Mouse (Mus musculus): ENCODE measurements around the gene Fat4. TPM values are rescaled to one million over a fixed set of nuclear protein-coding genes. Genes with fewer than 3 reads are reported as not detected.

Gene Fat4
- total and polyA plus RNA-seq, 3 experiments = not detected

DNA sequence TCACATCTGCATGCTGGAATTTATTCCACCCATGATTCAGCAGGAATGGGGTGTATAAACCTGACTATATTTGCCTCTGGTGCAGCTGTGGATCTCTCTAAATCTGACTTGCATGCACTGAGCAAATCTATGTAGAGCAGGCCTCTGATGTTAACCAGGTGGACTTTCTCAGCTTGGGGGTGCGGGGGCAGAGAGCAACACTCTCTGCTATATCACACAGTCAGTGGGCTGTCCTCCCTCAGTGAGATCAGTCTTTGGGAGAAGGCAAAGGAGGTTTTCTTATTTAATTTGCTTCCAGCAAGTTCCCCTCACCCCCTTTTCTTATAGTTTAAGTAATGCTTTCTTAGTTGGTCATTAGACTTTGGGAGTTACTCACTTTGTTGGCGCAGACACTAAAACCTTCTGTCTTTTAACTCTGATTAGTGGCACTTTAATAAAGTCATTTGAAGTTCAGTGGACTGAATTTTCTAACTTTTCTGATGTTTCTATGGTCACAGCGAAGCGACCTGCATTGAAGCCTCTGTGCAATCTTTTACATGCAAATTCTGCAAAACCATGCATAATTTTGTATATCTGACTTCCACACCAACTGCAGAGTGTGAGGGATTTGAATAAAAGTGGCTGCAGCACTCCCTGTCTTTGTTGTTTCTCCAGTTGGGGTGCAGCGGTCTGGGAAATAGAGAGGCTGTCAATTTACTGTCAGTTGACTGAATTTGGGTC lies 26.2 kb downstream of the Fat4 start:
- no peak overlapping the region for H3K9ac ChIP-seq (ENCODE audit: insufficient read depth, low read depth)

DNA sequence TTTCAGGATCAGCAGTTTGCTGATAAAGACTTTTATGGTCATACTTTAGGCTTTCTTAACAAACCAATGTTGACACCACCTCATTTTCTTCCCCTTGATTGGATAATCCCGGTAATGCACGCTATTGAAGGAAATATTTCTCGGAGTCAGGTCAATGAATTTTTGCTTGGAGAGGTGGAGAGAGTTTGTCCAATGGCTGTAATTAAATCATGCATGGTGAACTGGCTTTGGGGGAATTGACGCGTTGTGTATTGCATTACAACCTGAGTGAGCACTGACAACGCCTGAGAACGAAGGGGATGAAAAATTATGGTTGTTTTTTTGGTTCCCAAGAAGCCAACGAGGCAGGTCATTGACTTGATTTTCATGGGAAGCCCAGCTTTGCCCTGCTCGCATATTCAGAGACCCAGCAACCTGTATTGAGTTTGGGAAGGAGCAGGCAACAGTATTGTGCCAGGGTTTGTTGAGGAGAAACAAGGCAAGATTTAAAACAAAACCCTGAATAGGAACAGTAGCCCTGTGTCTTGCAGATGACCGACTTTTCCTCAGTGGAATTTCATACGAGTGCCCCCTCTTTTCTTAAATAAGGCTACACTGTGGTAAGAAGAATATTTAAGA lies 26.9 kb downstream of the Fat4 start:
- H3K4me1 ChIP-seq (ENCODE audit: control insufficient read depth in 1 of 2, insufficient read depth in 2 of 2) = no peaks in the 10 kb centered on the region
- dilution Hi-C loops (cut with MboI; ENCODE audit: extremely low pct_ligation_motif_present, extremely low pct_unique_long_range_greater_than_20kb, low sequenced_read_pairs) (no loop called here), in situ Hi-C loops (cut with MboI; ENCODE audit: low pct_ligation_motif_present, low pct_unique_long_range_greater_than_20kb, low sequenced_read_pairs) (no loop called here)
- no peaks in the 10 kb centered on the region for H3K36me3 ChIP-seq (replicated peaks in 1 of 2; ENCODE audit: control insufficient read depth in 1 of 2, insufficient read depth in 1 of 2, low read length in 1 of 2)
- no peaks in the 10 kb centered on the region for H3K9me3 ChIP-seq (replicated peaks; ENCODE audit: low read length)
- no peaks in the 10 kb centered on the region for H3K79me2 ChIP-seq (replicated peaks; ENCODE audit: control insufficient read depth, extremely low read depth, insufficient read depth, poor library complexity, severe bottlenecking)
- DNase-seq (ENCODE audit: extremely low read depth) = no peak
- TF ChIP-seq TCF12 (IDR thresholded peaks at IDR 0.05; ENCODE audit: low read depth, low read length) (no peak), POLR2A (IDR thresholded peaks at IDR 0.05; ENCODE audit: low read depth, low read length) (no peak), NRF1 (IDR thresholded peaks at IDR 0.05; ENCODE audit: low read depth, low read length) (no peak), CHD1 (IDR thresholded peaks at IDR 0.05; ENCODE audit: low read depth, low read length) (no peak), ZNF384 (IDR thresholded peaks at IDR 0.05; ENCODE audit: low read depth, low read length) (no peak), MYC (IDR thresholded peaks at IDR 0.05; ENCODE audit: low read depth, low read length) (no peak), SMC3 (IDR thresholded peaks at IDR 0.05; ENCODE audit: low read depth, low read length) (no peak), MAZ (IDR thresholded peaks at IDR 0.05; ENCODE audit: low read depth, low read length) (no peak), PAX5 (IDR thresholded peaks at IDR 0.05; ENCODE audit: low read length) (no peak), MAFK (IDR thresholded peaks at IDR 0.05; ENCODE audit: insufficient replicate concordance, low read length) (no peak), ELF1 (IDR thresholded peaks at IDR 0.05; ENCODE audit: low read depth, low read length) (no peak), EP300 (IDR thresholded peaks at IDR 0.05; ENCODE audit: low read length) (no peak), MEF2A (IDR thresholded peaks at IDR 0.05; ENCODE audit: borderline replicate concordance, low read depth, low read length) (no peak), USF1 (IDR thresholded peaks at IDR 0.05; ENCODE audit: low read depth, low read length) (no peak), ZMIZ1 (IDR thresholded peaks at IDR 0.05; ENCODE audit: low read depth, low read length) (no peak)
- no peak overlapping the region for H3K4me3 ChIP-seq (replicated peaks in 1 of 3; ENCODE audit: low read depth in 2 of 3, low read length in 2 of 3, poor library complexity in 1 of 3)
- no peak overlapping the region for H3K4me2 ChIP-seq (ENCODE audit: insufficient read depth, low read depth, poor library complexity, severe bottlenecking)
- no peak overlapping the region for H3K9ac ChIP-seq (ENCODE audit: insufficient read depth, low read depth)
- H3K27me3 ChIP-seq (replicated peaks) = no peaks in the 10 kb centered on the region
- no peak overlapping the region for H3K27ac ChIP-seq (ENCODE audit: insufficient read depth, low read depth)

More for the DNA sequence above, 26.2 kb downstream of the Fat4 start:
- H3K9me3 ChIP-seq (replicated peaks; ENCODE audit: low read length) = no peaks in the 10 kb centered on the region
- in situ Hi-C loops (cut with MboI; ENCODE audit: low pct_ligation_motif_present, low pct_unique_long_range_greater_than_20kb, low sequenced_read_pairs) = no loop called here
- H3K4me3 ChIP-seq (replicated peaks in 1 of 3; ENCODE audit: low read depth in 2 of 3, low read length in 2 of 3, poor library complexity in 1 of 3) = no peak overlapping the region
- no peak for DNase-seq (ENCODE audit: extremely low read depth)
- no peak overlapping the region for H3K4me2 ChIP-seq (ENCODE audit: insufficient read depth, low read depth, poor library complexity, severe bottlenecking)
- H3K36me3 ChIP-seq (replicated peaks in 1 of 2; ENCODE audit: control insufficient read depth in 1 of 2, insufficient read depth in 1 of 2, low read length in 1 of 2) = no peaks in the 10 kb centered on the region
- dilution Hi-C loops (cut with MboI; ENCODE audit: extremely low pct_ligation_motif_present, extremely low pct_unique_long_range_greater_than_20kb, low sequenced_read_pairs) = no loop called here
- no peaks in the 10 kb centered on the region for H3K4me1 ChIP-seq (ENCODE audit: control insufficient read depth in 1 of 2, insufficient read depth in 2 of 2)
- H3K79me2 ChIP-seq (replicated peaks; ENCODE audit: control insufficient read depth, extremely low read depth, insufficient read depth, poor library complexity, severe bottlenecking) = no peaks in the 10 kb centered on the region
- TF ChIP-seq ZKSCAN1 (IDR thresholded peaks at IDR 0.05; ENCODE audit: borderline replicate concordance, low read depth, low read length) (no peak), HCFC1 (IDR thresholded peaks at IDR 0.05; ENCODE audit: low read depth, low read length) (no peak), E2F4 (IDR thresholded peaks at IDR 0.05; ENCODE audit: insufficient replicate concordance, low read depth, low read length) (no peak), CTCF (conservative IDR thresholded peaks at IDR 0.05 in 1 of 2, IDR thresholded peaks at IDR 0.05 in 1 of 2; ENCODE audit: low read depth in 2 of 2, low read length in 2 of 2) (no peak), ZMIZ1 (IDR thresholded peaks at IDR 0.05; ENCODE audit: low read depth, low read length) (no peak), ZNF384 (IDR thresholded peaks at IDR 0.05; ENCODE audit: low read depth, low read length) (no peak), POLR2AphosphoS2 (IDR thresholded peaks at IDR 0.05; ENCODE audit: low read depth, low read length) (no peak), USF1 (IDR thresholded peaks at IDR 0.05; ENCODE audit: low read depth, low read length) (no peak), NRF1 (IDR thresholded peaks at IDR 0.05; ENCODE audit: low read depth, low read length) (no peak), BHLHE40 (IDR thresholded peaks at IDR 0.05; ENCODE audit: low read depth, low read length) (no peak), KAT2A (IDR thresholded peaks at IDR 0.05; ENCODE audit: insufficient replicate concordance, low read length) (no peak), MEF2A (IDR thresholded peaks at IDR 0.05; ENCODE audit: borderline replicate concordance, low read depth, low read length) (no peak), CHD1 (IDR thresholded peaks at IDR 0.05; ENCODE audit: low read depth, low read length) (no peak), UBTF (IDR thresholded peaks at IDR 0.05; ENCODE audit: low read depth, low read length) (no peak), NELFE (IDR thresholded peaks at IDR 0.05; ENCODE audit: low read depth, low read length) (no peak), RAD21 (IDR thresholded peaks at IDR 0.05; ENCODE audit: low read depth, low read length) (no peak)
- no peak overlapping the region for H3K27ac ChIP-seq (ENCODE audit: insufficient read depth, low read depth)
- H3K27me3 ChIP-seq (replicated peaks) = no peaks in the 10 kb centered on the region

Measured in CH12.LX (cell line).